Mouse (Mus musculus) intestine, embryonic 16.5 days (tissue): ENCODE data around the gene F830045P16Rik. TPM values are rescaled to one million over a fixed set of nuclear protein-coding genes. Genes with fewer than 3 reads are reported as not detected.
A peak's percentile ranks its signal among the peaks of the same experiment; 100 is the strongest.

Experiments used
- ATAC-seq: fragments of 200-750 bp; cut with Nextera tagmentation; 2 replicates; pipeline ENCODE4 v1.8.0; 2017; ENCODE audit warnings: moderate TSS enrichment, moderate library complexity
- H3K27ac ChIP-seq: fragments of 300-500 bp; sonication (generic); 2 replicates; pipeline ENCODE4 v1.5.1; 2014; ENCODE audit warnings: mild to moderate bottlenecking, low read length
- H3K27me3 ChIP-seq: fragments of 300-500 bp; sonication (generic); replicated peaks from 2 replicates; pipeline ENCODE4 v1.6.1; 2014; ENCODE audit warnings: low read length, control low read depth, mixed read lengths; ENCODE audit not compliant: control insufficient read depth, insufficient read depth
- H3K36me3 ChIP-seq: fragments of 300-500 bp; sonication (generic); 2 replicates; pipeline ENCODE4 v1.6.1; 2014; ENCODE audit warnings: low read length, control low read depth; ENCODE audit not compliant: control insufficient read depth, insufficient read depth
- H3K4me1 ChIP-seq: fragments of 300-500 bp; sonication (generic); 2 replicates; pipeline ENCODE4 v1.6.1; 2014; ENCODE audit warnings: low read length, control low read depth, mixed read lengths; ENCODE audit not compliant: control insufficient read depth, insufficient read depth
- H3K4me2 ChIP-seq: fragments of 300-500 bp; sonication (generic); 2 replicates; pipeline ENCODE4 v1.6.1; 2014; ENCODE audit warnings: low read depth, low read length, control low read depth
- H3K4me3 ChIP-seq: fragments of 300-500 bp; sonication (generic); 2 replicates; pipeline ENCODE4 v1.5.1; 2014; ENCODE audit warnings: mild to moderate bottlenecking, low read length
- H3K9ac ChIP-seq: fragments of 300-500 bp; sonication (generic); 2 replicates; pipeline ENCODE4 v1.6.1; 2014; ENCODE audit warnings: low read depth, low read length
- H3K9me3 ChIP-seq: fragments of 300-500 bp; sonication (generic); 2 replicates; pipeline ENCODE4 v1.6.1; 2016; ENCODE audit warnings: low read length, control low read depth; ENCODE audit not compliant: control insufficient read depth
- WGBS: fragments of 180-500 bp; shearing (Covaris S2); extraction: QIAGEN DNeasy Blood & Tissue Kit; methylation state at CpG from one replicate; pipeline ENCODE4 v1.1.7; 2014; 5-methylcytosine and 5-hydroxymethylcytosine counted together
- polyA plus RNA-seq: library from polyadenylated mRNA; unstranded; fragments of >200 nt; fragmentation: Nextera tagmentation; extraction: Ambion mirVana; gene quantifications from 2 replicates; pipeline ENCODE4 v1.2.1, GENCODE M21; 2015

Gene F830045P16Rik
- polyA plus RNA-seq, 1 experiment from 2014 or later, result not detected

DNA sequence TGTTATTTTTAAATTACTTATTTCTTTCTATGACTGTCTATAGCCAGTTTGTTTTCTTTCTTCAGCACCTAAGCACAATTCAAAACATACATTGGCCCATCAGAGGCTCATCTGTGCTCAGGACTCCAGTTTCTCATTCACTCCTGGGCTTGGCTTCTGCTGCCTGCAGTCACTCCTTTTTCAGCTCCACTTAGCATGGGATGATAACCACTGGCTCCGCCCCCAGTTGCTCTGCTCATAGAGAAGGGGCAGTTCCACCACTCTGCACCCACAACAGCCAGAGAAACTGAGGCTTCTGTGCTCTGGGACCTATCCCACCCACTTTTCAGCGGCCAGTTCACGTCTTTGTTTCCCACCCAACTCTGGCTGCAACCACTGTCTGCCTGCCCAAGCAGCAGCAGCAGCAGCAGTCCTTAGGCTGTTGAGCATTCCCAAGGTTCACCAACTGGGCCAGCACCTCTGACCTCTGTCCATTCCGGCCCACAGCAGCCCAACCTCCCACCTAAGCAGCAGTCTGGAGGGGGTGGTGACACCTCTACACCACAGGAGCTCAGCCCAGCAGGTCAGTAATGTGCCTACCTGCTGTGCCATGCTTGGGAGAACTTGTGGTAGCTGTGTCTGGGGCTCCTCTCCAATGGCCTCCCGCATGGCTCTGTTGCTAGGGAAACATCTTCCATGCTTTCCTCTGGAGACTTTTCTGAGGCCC lies 1.4 kb downstream of the F830045P16Rik start:
- Histone ChIP-seq H3K4me1 (no peaks in the 10 kb centered on the region), H3K9me3 (no peaks in the 10 kb centered on the region), H3K4me3 (no peak overlapping the region), H3K27me3 (no peaks in the 10 kb centered on the region), H3K9ac (no peak overlapping the region), H3K36me3 (no peaks in the 10 kb centered on the region), H3K27ac (no peak overlapping the region), H3K4me2 (no peak overlapping the region)
- no peak for ATAC-seq
- WGBS, result 48% methylated on average over 5 of the region's 5 CpGs

DNA sequence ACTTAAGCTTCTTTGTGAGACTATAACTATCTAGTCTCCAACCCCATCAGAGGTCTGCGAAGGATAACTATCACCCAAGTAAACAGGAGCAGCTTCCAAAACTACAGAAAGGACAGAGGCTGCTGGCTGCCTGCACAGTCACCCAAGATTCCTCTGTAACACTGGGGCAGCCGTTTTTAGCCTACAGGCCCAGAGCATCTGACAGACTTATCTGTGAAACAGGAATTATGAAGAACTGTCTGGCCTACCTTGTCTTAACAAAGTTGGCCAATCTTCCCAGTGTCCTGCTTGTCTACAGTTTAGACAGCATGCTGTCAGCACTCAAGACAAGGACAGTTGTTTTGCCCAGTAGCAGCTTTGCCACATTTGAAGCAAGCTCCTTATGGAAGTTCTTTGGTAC lies 4.5 kb downstream of the F830045P16Rik start:
- 67% methylated on average over 2 of the region's 2 CpGs for WGBS
- no peaks in the 10 kb centered on the region for H3K4me1 ChIP-seq
- H3K4me2 ChIP-seq, result no peak overlapping the region
- no peaks in the 10 kb centered on the region for H3K9me3 ChIP-seq
- no peaks in the 10 kb centered on the region for H3K36me3 ChIP-seq
- no peak overlapping the region for H3K4me3 ChIP-seq
- H3K9ac ChIP-seq, result no peak overlapping the region
- H3K27ac ChIP-seq, result no peak overlapping the region
- H3K27me3 ChIP-seq, result no peaks in the 10 kb centered on the region
- no peak for ATAC-seq

DNA sequence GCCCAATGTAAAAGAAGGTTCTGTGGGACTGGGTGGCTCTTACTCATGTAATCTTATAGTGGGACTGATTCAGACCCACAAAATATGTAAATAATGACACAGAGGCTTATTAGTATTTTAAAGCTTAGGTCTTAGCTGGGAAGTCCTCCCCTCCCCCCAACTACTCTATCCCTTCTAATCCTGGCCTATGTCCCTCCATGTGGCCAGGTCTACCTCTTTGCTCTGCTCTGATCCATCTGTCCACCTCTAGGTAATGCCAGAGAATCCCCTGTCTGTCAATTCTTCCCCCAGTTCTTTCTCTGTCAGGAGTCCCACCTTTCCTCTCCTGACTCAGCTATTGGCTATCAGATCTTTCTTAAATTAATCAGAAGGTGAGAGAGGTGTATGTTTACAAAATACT lies 5.3 kb downstream of the F830045P16Rik start:
- no peak overlapping the region for H3K4me3 ChIP-seq
- no peaks in the 10 kb centered on the region for H3K9me3 ChIP-seq
- H3K4me1 ChIP-seq, result no peaks in the 10 kb centered on the region
- H3K4me2 ChIP-seq, result no peak overlapping the region
- ATAC-seq, result no peak
- H3K9ac ChIP-seq, result no peak overlapping the region
- H3K36me3 ChIP-seq, result no peaks in the 10 kb centered on the region
- no peaks in the 10 kb centered on the region for H3K27me3 ChIP-seq
- H3K27ac ChIP-seq, result no peak overlapping the region

DNA sequence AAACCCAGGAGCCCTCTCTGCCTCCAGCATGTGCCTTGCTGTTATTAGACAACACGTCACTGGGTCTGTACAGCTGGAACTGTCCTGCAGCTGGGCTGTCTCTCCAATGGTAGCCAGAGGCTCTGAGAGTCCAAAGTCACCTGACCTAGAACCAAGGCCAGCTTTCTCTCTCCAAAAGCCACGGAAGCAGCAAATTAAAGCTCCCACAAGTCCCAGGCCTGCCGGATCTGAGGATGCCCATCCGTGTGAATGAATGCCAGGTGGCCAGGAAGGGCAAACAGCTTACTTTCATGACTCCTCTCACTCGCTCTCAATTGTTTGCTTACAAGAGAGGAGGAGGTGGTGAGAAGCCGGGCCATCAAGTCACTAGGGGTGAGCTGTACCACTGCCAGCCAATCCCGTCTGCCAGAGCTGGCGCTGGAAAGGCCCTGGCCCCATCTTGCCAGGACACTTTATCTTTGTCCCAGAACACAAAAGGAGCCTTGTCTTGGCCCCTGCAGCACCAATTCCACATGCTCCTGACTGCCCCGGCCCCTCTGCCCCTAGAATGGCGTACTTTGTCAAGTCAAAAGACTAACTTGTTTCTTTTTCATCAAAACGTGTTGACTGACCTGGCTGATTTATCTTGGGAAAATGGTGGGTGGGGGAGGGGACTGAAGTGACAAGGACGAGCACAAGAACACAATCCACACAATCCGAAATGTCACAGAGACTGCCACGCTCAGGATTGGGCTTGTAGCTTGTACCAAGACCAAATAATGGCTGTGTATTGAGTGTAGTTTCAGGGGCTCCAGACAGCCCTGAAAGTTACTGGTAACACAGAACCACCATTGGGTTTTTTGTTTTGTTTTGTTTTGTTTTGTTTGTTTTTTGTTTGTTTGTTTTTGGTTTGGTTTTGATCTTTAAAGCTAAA lies 6.8 kb downstream of the F830045P16Rik start:
- no peaks in the 10 kb centered on the region for H3K4me1 ChIP-seq
- H3K9me3 ChIP-seq, result no peaks in the 10 kb centered on the region
- H3K27ac ChIP-seq, result no peak overlapping the region
- H3K4me2 ChIP-seq, result no peak overlapping the region
- 36% methylated on average over 14 of the region's 14 CpGs for WGBS
- ATAC-seq, result peak; percentile 74
- no peaks in the 10 kb centered on the region for H3K27me3 ChIP-seq
- H3K9ac ChIP-seq, result no peak overlapping the region
- no peaks in the 10 kb centered on the region for H3K36me3 ChIP-seq
- no peak overlapping the region for H3K4me3 ChIP-seq

DNA sequence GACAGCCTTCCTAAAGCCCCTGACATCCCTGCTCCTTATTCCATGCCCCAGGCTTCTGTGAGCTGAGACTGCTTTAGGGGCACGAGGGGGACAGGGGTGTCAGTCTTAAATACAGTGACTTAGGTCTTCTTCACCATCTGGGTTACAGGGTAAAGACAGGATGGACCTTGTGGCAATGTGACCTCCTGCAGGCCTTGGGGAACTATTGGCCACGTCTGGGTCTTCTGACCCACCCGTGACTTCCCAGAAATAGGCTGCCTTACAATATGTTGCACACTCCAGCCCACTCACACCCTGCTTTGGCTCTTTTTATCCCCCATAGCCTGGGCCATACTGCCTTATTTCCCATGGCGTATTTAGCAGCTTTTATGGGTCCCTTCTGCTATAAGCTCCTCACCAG lies 8.5 kb downstream of the F830045P16Rik start:
- H3K9ac ChIP-seq, result no peak overlapping the region
- no peak for ATAC-seq

DNA sequence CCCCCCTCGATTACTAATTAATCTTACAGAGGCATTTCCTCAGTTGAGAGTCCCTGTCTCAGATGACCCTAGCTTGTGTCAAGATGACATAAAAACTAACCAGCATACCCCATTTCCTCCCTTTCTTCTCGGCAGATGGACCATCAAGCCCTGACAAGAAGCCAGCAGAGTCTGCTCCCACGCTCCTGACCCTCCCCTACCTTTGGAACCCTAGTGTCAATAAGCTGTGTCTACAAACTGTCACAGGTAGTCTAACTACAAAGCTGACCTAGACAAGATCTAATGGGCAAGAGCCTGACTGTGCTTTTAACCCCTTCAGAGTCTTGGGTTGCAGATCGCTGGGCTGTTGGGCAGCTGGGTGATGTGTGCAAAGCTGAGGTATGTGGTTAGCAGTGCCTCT lies 10.1 kb downstream of the F830045P16Rik start:
- WGBS, result 59% methylated on average over 4 of the region's 4 CpGs
- Histone ChIP-seq H3K27ac (no peak overlapping the region), H3K4me1 (no peaks in the 10 kb centered on the region), H3K4me2 (no peak overlapping the region), H3K36me3 (no peaks in the 10 kb centered on the region), H3K27me3 (no peaks in the 10 kb centered on the region), H3K9ac (no peak overlapping the region), H3K4me3 (no peak overlapping the region), H3K9me3 (no peaks in the 10 kb centered on the region)
- ATAC-seq, result no peak

More for the DNA sequence above, 8.5 kb downstream of the F830045P16Rik start:
- Histone ChIP-seq H3K4me2 (no peak overlapping the region), H3K4me3 (no peak overlapping the region), H3K27ac (no peak overlapping the region), H3K27me3 (no peaks in the 10 kb centered on the region), H3K36me3 (no peaks in the 10 kb centered on the region), H3K4me1 (no peaks in the 10 kb centered on the region), H3K9me3 (no peaks in the 10 kb centered on the region)
- WGBS, result 87% methylated on average over 4 of the region's 4 CpGs

DNA sequence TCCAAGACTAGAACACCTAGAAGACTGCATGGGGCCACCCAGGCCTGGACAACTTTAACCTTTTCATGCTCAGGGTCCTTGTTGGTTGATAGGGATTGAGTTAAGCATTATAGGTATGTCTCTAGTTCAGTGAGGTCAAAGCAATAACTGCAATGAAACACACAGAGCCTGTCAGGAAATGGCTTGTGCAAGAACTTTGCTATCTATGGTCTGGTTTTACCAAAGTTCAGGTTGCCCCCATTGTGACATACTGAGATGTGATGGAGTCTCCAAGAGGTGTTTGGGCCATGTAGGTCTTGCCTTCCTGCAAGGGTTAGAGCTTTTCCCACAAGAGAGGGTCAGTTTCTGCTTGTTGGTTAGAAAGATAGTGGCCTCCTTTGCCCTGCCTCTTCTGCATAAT lies 10.8 kb downstream of the F830045P16Rik start:
- H3K4me1 ChIP-seq, result no peaks in the 10 kb centered on the region
- ATAC-seq, result no peak
- H3K4me2 ChIP-seq, result no peak overlapping the region
- H3K9ac ChIP-seq, result no peak overlapping the region
- H3K27ac ChIP-seq, result no peak overlapping the region
- H3K9me3 ChIP-seq, result no peaks in the 10 kb centered on the region
- no peaks in the 10 kb centered on the region for H3K27me3 ChIP-seq
- no peak overlapping the region for H3K4me3 ChIP-seq
- no peaks in the 10 kb centered on the region for H3K36me3 ChIP-seq

DNA sequence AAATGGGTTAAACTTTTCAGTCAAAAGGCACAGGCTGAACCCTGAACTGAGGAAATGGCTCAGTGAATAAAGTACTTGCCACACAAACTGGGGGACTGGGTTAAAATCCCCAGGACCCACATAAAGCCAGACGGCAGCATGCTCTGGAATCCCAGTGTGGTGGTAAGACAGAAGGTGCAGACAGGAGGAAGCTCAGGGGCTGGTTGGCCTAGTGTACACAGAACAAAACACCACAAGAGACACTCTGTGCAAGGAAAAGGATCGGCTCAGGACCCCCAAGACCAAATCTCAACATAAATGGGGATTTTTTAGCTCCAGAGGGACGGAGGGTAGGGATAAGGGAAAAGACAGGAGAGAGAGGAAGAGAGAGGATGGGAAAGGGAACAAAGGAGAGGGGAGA lies 17.9 kb downstream of the F830045P16Rik start:
- Histone ChIP-seq H3K4me3 (no peak overlapping the region), H3K4me2 (no peak overlapping the region), H3K9me3 (no peaks in the 10 kb centered on the region), H3K27me3 (no peaks in the 10 kb centered on the region), H3K4me1 (no peaks in the 10 kb centered on the region), H3K9ac (no peak overlapping the region), H3K27ac (no peak overlapping the region), H3K36me3 (no peaks in the 10 kb centered on the region)
- no peak for ATAC-seq
- WGBS, result 65% methylated on average over 3 of the region's 3 CpGs

DNA sequence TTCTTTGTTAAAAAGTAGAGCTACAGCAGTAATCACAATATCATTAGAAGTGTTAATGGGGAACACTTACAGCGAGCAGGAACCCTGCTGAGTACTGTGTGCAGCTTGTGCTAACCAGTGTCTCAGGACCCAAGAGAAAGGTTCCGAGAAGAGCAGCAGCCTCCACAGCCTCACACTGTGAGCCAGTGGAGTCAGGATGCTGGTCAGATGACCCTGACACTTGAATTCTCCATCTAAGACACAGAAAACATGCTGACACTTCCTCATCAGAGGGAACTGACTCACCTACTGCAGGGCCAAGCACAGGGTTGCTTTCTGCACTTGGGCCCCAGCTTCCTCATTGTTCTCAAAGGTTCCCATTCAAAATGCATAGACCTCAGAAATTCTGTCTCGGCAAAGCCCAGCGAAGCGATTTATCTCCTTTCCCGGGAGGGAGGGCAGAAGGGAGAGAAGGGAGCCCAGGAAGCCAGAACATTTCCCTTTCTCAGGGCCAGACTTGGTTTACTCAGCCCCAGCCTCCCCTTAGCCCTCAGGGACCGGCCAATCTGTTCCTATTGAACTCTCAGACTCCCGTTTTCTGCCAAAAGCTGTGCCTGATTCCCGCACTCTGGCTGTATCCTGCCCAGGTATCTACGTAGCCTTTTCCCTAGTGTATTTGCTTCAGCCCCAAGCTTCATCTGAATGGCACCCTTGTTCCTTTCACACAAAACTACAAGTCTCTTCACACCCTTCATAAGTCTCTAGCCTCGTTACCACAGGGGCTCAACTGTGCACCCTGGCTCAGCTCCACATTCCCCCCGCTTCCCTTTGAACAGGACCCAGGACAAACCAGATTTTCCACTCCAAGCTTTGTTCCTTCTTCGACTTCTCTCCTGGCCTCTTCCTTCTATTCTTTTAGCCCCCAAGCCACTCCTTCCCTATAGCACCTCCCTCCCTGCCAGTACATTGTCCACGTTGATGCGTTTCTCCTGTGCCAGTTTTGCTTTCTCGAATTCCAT lies 21.2 kb downstream of the F830045P16Rik start:
- peak overlapping the region; percentile 14; the same call in 1 of the 2 replicates for H3K27ac ChIP-seq
- no peak overlapping the region for H3K4me2 ChIP-seq
- H3K36me3 ChIP-seq, result no peaks in the 10 kb centered on the region
- ATAC-seq, result no peak
- no peak overlapping the region for H3K4me3 ChIP-seq
- H3K4me1 ChIP-seq, result no peaks in the 10 kb centered on the region
- WGBS, result 50% methylated on average over 16 of the region's 16 CpGs
- H3K9ac ChIP-seq, result no peak overlapping the region
- H3K9me3 ChIP-seq, result no peaks in the 10 kb centered on the region
- no peaks in the 10 kb centered on the region for H3K27me3 ChIP-seq
